Mouse (Mus musculus) liver, embryonic 14.5 days (tissue): ENCODE results near the gene Spon1.

Experiments
- CTCF ChIP-seq: IDR thresholded peaks from 2 replicates; pipeline ENCODE4 v1.5.1; 2016; ENCODE audit warnings: antibody characterized with exemption, low read depth, control low read depth
- EP300 ChIP-seq: IDR thresholded peaks from 2 replicates; pipeline ENCODE4 v1.6.1; 2016; ENCODE audit warnings: antibody characterized with exemption, low read depth

- TF ChIP-seq CTCF (no peak), EP300 (no peak)
These were observed 287.9 kb downstream of the Spon1 start for GRCm38 (mm10) chr7:114053720-114054119.
